Mouse (Mus musculus) kidney, embryonic 16.5 days (tissue): ENCODE data around the gene Phactr4. TPM values are rescaled to one million over a fixed set of nuclear protein-coding genes. Genes with fewer than 3 reads are reported as not detected.

Source experiments
- ATAC-seq: fragments of 200-750 bp; cut with Nextera tagmentation; 2 replicates; pipeline ENCODE4 v1.8.0; 2017; ENCODE audit warnings: moderate TSS enrichment; ENCODE audit not compliant: low FRiP score, low TSS enrichment
- H3K27ac ChIP-seq: fragments of 300-500 bp; sonication (generic); 2 replicates; pipeline ENCODE4 v1.5.1; 2014; ENCODE audit warnings: low read length
- H3K27me3 ChIP-seq: fragments of 300-500 bp; sonication (generic); 2 replicates; pipeline ENCODE4 v1.6.1; 2014; ENCODE audit warnings: low read length, control low read depth, mixed read lengths; ENCODE audit not compliant: insufficient read depth
- H3K36me3 ChIP-seq: fragments of 300-500 bp; sonication (generic); 2 replicates; pipeline ENCODE4 v1.6.1; 2014; ENCODE audit warnings: low read length, control low read depth, mixed read lengths; ENCODE audit not compliant: insufficient read depth
- H3K4me1 ChIP-seq: fragments of 300-500 bp; sonication (generic); 2 replicates; pipeline ENCODE4 v1.6.1; 2014; ENCODE audit warnings: low read length, control low read depth, mixed read lengths; ENCODE audit not compliant: insufficient read depth
- H3K4me2 ChIP-seq: fragments of 300-500 bp; sonication (generic); replicated peaks from 2 replicates; pipeline ENCODE4 v1.6.1; 2014; ENCODE audit warnings: low read depth, low read length
- H3K4me3 ChIP-seq: fragments of 300-500 bp; sonication (generic); 2 replicates; pipeline ENCODE4 v1.5.1; 2014; ENCODE audit warnings: mild to moderate bottlenecking, low read length
- H3K9ac ChIP-seq: fragments of 300-500 bp; sonication (generic); replicated peaks from 2 replicates; pipeline ENCODE4 v1.6.1; 2014; ENCODE audit warnings: low read length
- H3K9me3 ChIP-seq: fragments of 300-500 bp; sonication (generic); 2 replicates; pipeline ENCODE4 v1.6.1; 2016; ENCODE audit warnings: low read length, control low read depth
- WGBS: fragments of 180-500 bp; shearing (Covaris S2); extraction: QIAGEN DNeasy Blood & Tissue Kit; methylation state at CpG from one replicate; pipeline ENCODE4 v1.1.7; 2014; 5-methylcytosine and 5-hydroxymethylcytosine counted together
- polyA plus RNA-seq: library from polyadenylated mRNA; unstranded; fragments of >200 nt; fragmentation: Nextera tagmentation; extraction: Ambion mirVana; gene quantifications from 2 replicates; pipeline ENCODE4 v1.2.1, GENCODE M21; 2015

Gene Phactr4
- polyA plus RNA-seq = 23.7 and 32.8 TPM in 2 replicates

- Histone ChIP-seq H3K9ac (peak within 1 kb of the TSS; percentile 81), H3K27me3 (no peaks in the 10 kb centered on the region), H3K27ac (peak within 1 kb of the TSS; percentile 100), H3K4me3 (peak within 1 kb of the TSS; percentile 84), H3K4me2 (peak within 1 kb of the TSS; percentile 60), H3K36me3 (no peaks in the 10 kb centered on the region), H3K4me1 (peaks cover 26% of the 10 kb centered on the region), H3K9me3 (no peaks in the 10 kb centered on the region)
- peak; percentile 99 for ATAC-seq
- WGBS = under 1% methylated on average over 72 of the region's 73 CpGs
Measured at GRCm38 (mm10) chr4:132421923-132422782, at the start of gene Phactr4. Gene Phactr4 (minus strand): TSS chr4:132422489.

DNA sequence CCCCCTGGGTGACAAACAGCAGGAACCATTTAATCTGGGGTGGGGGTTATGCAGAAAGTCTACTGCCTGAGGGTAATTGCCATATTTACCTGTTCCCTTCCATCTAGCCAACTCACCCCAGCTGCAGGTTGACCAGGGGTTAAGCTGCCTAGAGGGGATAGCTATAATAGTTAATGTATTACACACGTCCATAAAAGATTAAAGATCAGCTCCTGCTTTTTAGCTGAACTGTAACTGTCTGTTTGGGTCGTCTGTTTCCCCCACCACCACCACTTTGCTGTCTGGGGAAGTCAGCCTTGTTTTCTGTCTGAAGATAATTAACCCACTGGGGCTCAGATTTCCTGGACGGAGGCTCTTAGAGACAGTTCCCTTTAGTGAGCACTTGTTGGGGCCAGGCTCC lies 47.6 kb upstream of the Phactr4 start:
- 8% methylated on average over 3 of the region's 3 CpGs for WGBS
- peak; percentile 83 for ATAC-seq
- Histone ChIP-seq H3K4me1 (peaks cover 18% of the 10 kb centered on the region), H3K27ac (peak overlapping the region; percentile 80), H3K9ac (no peak overlapping the region), H3K9me3 (no peaks in the 10 kb centered on the region), H3K27me3 (no peaks in the 10 kb centered on the region), H3K4me3 (no peak overlapping the region), H3K4me2 (peak overlapping the region; percentile 15; the same call in 1 of the 2 replicates), H3K36me3 (no peaks in the 10 kb centered on the region)

DNA sequence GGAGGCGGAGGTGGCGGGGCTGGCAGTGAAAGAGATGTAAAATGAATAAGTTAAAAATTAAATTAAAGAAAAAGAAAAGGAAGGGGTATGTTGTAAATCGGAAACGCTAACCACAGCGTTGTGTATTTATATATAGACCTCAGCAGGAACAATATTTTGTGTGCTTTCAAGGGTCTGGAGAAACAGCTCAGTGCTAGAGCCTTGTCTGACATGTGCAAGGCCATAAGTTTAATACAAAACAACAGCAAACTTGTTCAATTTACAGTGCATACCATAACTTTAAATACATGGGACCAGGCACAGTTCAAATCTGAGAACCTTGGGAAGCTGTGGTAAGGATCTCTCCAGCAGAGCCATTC lies 41.9 kb upstream of the Phactr4 start:
- Histone ChIP-seq H3K4me3 (peak overlapping the region; percentile 67), H3K9ac (peak overlapping the region; percentile 82), H3K27ac (peak overlapping the region; percentile 66; the same call in 1 of the 2 replicates), H3K9me3 (no peaks in the 10 kb centered on the region), H3K27me3 (no peaks in the 10 kb centered on the region), H3K36me3 (peaks cover 16% of the 10 kb centered on the region), H3K4me1 (peaks cover 23% of the 10 kb centered on the region), H3K4me2 (peak overlapping the region; percentile 82)
- WGBS = 2% methylated on average over 5 of the region's 5 CpGs
- ATAC-seq = no peak; the same call in 1 of the 2 replicates

- H3K27ac ChIP-seq = peak within 1 kb of the TSS; percentile 66
- H3K4me1 ChIP-seq = peaks cover 22% of the 10 kb centered on the region
- peaks cover 18% of the 10 kb centered on the region for H3K36me3 ChIP-seq
- H3K4me2 ChIP-seq = peak within 1 kb of the TSS; percentile 82
- H3K9me3 ChIP-seq = no peaks in the 10 kb centered on the region
- WGBS = under 1% methylated on average over 44 of the region's 44 CpGs
- ATAC-seq = peak; percentile 94
- H3K27me3 ChIP-seq = no peaks in the 10 kb centered on the region
- H3K4me3 ChIP-seq = peak within 1 kb of the TSS; percentile 67
- peak within 1 kb of the TSS; percentile 82 for H3K9ac ChIP-seq
Measured at GRCm38 (mm10) chr4:132463430-132464254, 41.4 kb upstream of the Phactr4 start, which contains the start of gene Med18. Gene Med18 (minus strand): TSS chr4:132463921.

- H3K4me3 ChIP-seq = peak overlapping the region; percentile 67
- H3K4me2 ChIP-seq = peak overlapping the region; percentile 82
- peaks cover 22% of the 10 kb centered on the region for H3K4me1 ChIP-seq
- no peaks in the 10 kb centered on the region for H3K27me3 ChIP-seq
- H3K9ac ChIP-seq = peak overlapping the region; percentile 82
- no peaks in the 10 kb centered on the region for H3K9me3 ChIP-seq
- peaks cover 25% of the 10 kb centered on the region for H3K36me3 ChIP-seq
- H3K27ac ChIP-seq = peak overlapping the region; percentile 66; the same call in 1 of the 2 replicates
- 3% methylated on average over 11 of the region's 11 CpGs for whole genome bisulfite sequencing
- no peak for ATAC-seq
Measured at GRCm38 (mm10) chr4:132462836-132463235, 40.5 kb upstream of the Phactr4 start.

DNA sequence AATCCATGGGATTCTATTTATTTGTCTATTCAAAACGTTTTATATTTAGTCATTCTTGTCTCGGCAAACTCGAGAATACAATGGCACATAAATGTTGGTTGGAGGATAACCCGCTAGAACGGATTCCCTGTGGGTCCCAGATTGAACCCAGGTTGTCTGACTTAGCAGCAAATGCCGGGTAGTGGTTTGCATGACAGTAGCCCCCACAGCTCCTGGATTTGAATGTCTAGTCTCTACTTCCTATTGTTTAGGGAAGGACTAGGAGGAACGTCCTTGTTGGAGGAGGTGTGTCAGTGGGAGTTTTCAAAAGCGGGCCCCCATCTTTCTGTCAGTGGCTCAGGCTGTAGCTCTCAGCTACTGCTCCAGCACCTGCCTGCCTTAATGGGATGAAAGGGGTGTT lies 37.9 kb upstream of the Phactr4 start:
- H3K4me2 ChIP-seq = no peak overlapping the region
- 87% methylated on average over 8 of the region's 8 CpGs for WGBS
- H3K9me3 ChIP-seq = no peaks in the 10 kb centered on the region
- no peak overlapping the region for H3K9ac ChIP-seq
- H3K4me1 ChIP-seq = peaks cover 22% of the 10 kb centered on the region
- ATAC-seq = no peak
- H3K27ac ChIP-seq = no peak overlapping the region
- no peak overlapping the region for H3K4me3 ChIP-seq
- peaks cover 37% of the 10 kb centered on the region for H3K36me3 ChIP-seq
- no peaks in the 10 kb centered on the region for H3K27me3 ChIP-seq

DNA sequence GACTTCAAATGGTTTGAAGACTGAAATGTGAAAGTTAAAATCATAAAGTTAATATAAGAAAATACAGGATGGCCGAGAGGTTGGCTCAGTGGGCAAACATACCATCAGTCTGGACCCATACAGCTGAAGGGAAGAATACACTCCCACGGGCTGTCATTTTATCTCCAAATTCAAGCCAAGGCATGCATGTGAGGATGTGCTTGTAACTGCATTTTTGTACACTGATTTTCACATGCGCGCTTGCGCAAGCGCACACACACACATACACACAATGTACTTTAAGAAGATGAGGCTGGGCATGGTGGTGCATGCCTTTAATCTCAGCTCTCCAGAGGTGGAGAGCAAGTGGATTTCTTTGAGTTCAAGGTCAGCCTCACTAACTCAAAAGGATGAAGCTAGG lies 33.3 kb upstream of the Phactr4 start:
- no peaks in the 10 kb centered on the region for H3K9me3 ChIP-seq
- H3K4me3 ChIP-seq = no peak overlapping the region
- no peaks in the 10 kb centered on the region for H3K27me3 ChIP-seq
- WGBS = 90% methylated on average over 6 of the region's 6 CpGs
- no peak overlapping the region for H3K4me2 ChIP-seq
- H3K36me3 ChIP-seq = peaks cover 33% of the 10 kb centered on the region
- no peaks in the 10 kb centered on the region for H3K4me1 ChIP-seq
- no peak overlapping the region for H3K9ac ChIP-seq
- peak overlapping the region; percentile 26 for H3K27ac ChIP-seq
- no peak for ATAC-seq

DNA sequence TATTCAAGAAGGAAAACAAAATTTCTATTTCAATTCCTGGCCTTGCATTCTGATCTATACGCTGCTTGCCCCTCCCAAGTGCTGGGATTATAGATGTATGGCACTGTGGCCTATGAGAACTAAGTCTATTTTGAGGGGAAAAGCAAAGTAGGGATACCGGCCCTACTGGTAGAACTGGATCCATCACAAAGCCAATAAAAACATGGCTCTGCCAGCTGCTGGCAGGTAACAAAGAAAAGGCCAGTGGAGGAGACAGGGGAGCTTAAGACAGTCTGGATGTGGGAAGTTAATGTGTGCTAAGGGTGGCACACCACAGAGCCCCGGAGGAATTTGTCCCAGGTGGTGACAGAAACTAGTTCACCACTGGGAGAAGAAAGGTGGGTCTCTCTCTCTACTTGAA lies 32.9 kb upstream of the Phactr4 start:
- no peak for ATAC-seq
- Histone ChIP-seq H3K4me1 (no peaks in the 10 kb centered on the region), H3K4me2 (no peak overlapping the region), H3K27me3 (no peaks in the 10 kb centered on the region), H3K9me3 (no peaks in the 10 kb centered on the region), H3K36me3 (peaks cover 30% of the 10 kb centered on the region), H3K9ac (no peak overlapping the region), H3K27ac (peak overlapping the region; percentile 26), H3K4me3 (no peak overlapping the region)
- 69% methylated on average over 3 of the region's 3 CpGs for WGBS

DNA sequence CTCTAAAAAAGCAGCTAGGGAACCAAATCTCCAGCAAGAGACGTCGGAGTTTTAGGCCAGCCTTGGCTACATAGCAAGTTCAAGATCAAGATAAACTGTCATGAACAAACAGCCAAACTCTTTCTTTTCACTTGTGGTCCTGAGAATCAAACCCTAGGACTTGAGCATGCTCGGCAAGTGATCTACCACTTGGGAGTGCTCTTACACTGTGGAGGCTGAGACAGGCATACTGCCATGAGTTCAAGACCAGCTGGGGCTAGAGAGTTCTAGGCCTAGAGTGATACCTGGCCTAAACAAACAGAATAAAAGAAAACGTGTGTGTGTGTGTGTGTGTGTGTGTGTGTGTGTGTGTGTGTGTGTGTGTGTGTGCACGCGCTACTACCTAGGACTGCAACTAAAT lies 31.9 kb upstream of the Phactr4 start:
- H3K27ac ChIP-seq = no peak overlapping the region
- WGBS = 83% methylated on average over 6 of the region's 6 CpGs

More for the DNA sequence above, 31.9 kb upstream of the Phactr4 start:
- H3K4me3 ChIP-seq = no peak overlapping the region
- no peaks in the 10 kb centered on the region for H3K27me3 ChIP-seq
- H3K36me3 ChIP-seq = peaks cover 21% of the 10 kb centered on the region
- no peak overlapping the region for H3K4me2 ChIP-seq
- no peaks in the 10 kb centered on the region for H3K9me3 ChIP-seq
- no peak for ATAC-seq
- H3K9ac ChIP-seq = no peak overlapping the region
- no peaks in the 10 kb centered on the region for H3K4me1 ChIP-seq
